Mouse (Mus musculus) heart, embryonic 14.5 days (tissue): ENCODE measurements around the gene Htra1. TPM values are rescaled to one million over a fixed set of nuclear protein-coding genes. Genes with fewer than 3 reads are reported as not detected.

Experiments
- ATAC-seq: fragments of 200-750 bp; cut with Nextera tagmentation; 2 replicates; pipeline ENCODE4 v1.8.0; 2017; ENCODE audit warnings: low read depth, moderate TSS enrichment; ENCODE audit not compliant: insufficient number of reproducible peaks, insufficient read depth, low FRiP score
- H3K27ac ChIP-seq, 2 experiments: fragments of 200-500 bp in 1 of 2; fragments of 300-500 bp in 1 of 2; sonication (generic) in 1 of 2; replicated peaks in 1 of 2; 2 replicates each; pipeline ENCODE4 v1.5.1; 2012 to 2014; ENCODE audit warnings: low read depth in 2 of 2, low read length in 2 of 2, control low read depth in 1 of 2, mild to moderate bottlenecking in 1 of 2, mixed read lengths in 1 of 2; ENCODE audit not compliant: control insufficient read depth in 1 of 2, insufficient read depth in 1 of 2
- H3K27me3 ChIP-seq: fragments of 300-500 bp; sonication (generic); 2 replicates; pipeline ENCODE4 v1.6.1; 2014; ENCODE audit warnings: mild to moderate bottlenecking, low read length, control low read depth; ENCODE audit not compliant: control insufficient read depth, insufficient read depth
- H3K36me3 ChIP-seq: fragments of 300-500 bp; sonication (generic); 2 replicates; pipeline ENCODE4 v1.6.1; 2014; ENCODE audit warnings: mild to moderate bottlenecking, control low read depth, low read length, mixed read lengths; ENCODE audit not compliant: control insufficient read depth, insufficient read depth
- H3K4me1 ChIP-seq, 2 experiments: fragments of 200-500 bp in 1 of 2; fragments of 300-500 bp in 1 of 2; sonication (generic) in 1 of 2; 2 replicates each; pipeline ENCODE4 v1.6.1; 2012 to 2014; ENCODE audit warnings: low read length in 2 of 2, control low read depth in 1 of 2, mixed read lengths in 1 of 2; ENCODE audit not compliant: control insufficient read depth in 2 of 2, insufficient read depth in 2 of 2
- H3K4me2 ChIP-seq: fragments of 300-500 bp; sonication (generic); 2 replicates; pipeline ENCODE4 v1.6.1; 2014; ENCODE audit warnings: mild to moderate bottlenecking, low read length
- H3K4me3 ChIP-seq, 2 experiments: fragments of 200-500 bp in 1 of 2; fragments of 300-500 bp in 1 of 2; sonication (generic) in 1 of 2; 2 replicates each; pipeline ENCODE4 v1.5.1; 2012 to 2014; ENCODE audit warnings: low read length in 2 of 2, mild to moderate bottlenecking in 2 of 2, control low read depth in 1 of 2, low read depth in 1 of 2, moderate library complexity in 1 of 2; ENCODE audit not compliant: control insufficient read depth in 1 of 2, insufficient read depth in 1 of 2
- H3K9ac ChIP-seq: fragments of 300-500 bp; sonication (generic); 2 replicates; pipeline ENCODE4 v1.6.1; 2014; ENCODE audit warnings: mild to moderate bottlenecking, low read length
- H3K9me3 ChIP-seq: fragments of 300-500 bp; sonication (generic); 2 replicates; pipeline ENCODE4 v1.6.1; 2016; ENCODE audit warnings: low read length, control low read depth; ENCODE audit not compliant: control insufficient read depth
- WGBS: fragments of 180-500 bp; shearing (Covaris S2); extraction: QIAGEN DNeasy Blood & Tissue Kit; methylation state at CpG from one replicate; pipeline ENCODE4 v1.1.7; 2014; 5-methylcytosine and 5-hydroxymethylcytosine counted together
- polyA plus RNA-seq: library from polyadenylated mRNA; unstranded; fragments of >200 nt; fragmentation: Nextera tagmentation; extraction: Ambion mirVana; gene quantifications from 2 replicates; pipeline ENCODE4 v1.2.1, GENCODE M21; 2014

Htra1 gene
- polyA plus RNA-seq, 1 experiment from 2014 or later, result 73.5 TPM

DNA sequence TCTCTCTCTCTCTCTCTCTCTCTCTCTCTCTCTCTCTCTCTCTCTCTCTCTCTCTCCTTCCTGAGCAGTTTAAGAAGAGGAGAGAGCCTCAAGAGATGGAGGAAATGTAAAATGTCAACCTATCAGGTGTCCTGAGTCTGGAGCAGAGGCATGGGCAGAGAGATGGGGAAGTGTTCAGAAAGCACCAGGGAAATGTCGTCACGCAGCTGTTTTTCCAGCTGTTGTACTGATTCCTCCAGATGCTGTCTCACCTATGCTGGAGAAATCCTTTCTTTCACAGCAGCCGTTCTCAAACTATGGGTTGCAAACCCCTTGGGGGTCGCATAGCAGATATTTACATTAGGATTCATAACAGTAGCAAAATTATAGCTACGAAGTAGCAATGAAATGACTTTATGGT, 30.5 kb downstream of the Htra1 start:
- peaks cover 34 to 51% of the 10 kb centered on the region in 2 experiments for H3K4me1 ChIP-seq
- no peaks in the 10 kb centered on the region for H3K27me3 ChIP-seq
- no peaks in the 10 kb centered on the region for H3K9me3 ChIP-seq
- H3K9ac ChIP-seq, result no peak overlapping the region
- WGBS, result 92% methylated on average over 5 of the region's 5 CpGs
- no peaks in the 10 kb centered on the region for H3K36me3 ChIP-seq
- H3K4me3 ChIP-seq, result no peak overlapping the region
- H3K4me2 ChIP-seq, result no peak overlapping the region
- peak overlapping the region in 1 of 2 experiments; percentile 86; a peak in 2 of 4 replicates for H3K27ac ChIP-seq
- no peak for ATAC-seq

DNA sequence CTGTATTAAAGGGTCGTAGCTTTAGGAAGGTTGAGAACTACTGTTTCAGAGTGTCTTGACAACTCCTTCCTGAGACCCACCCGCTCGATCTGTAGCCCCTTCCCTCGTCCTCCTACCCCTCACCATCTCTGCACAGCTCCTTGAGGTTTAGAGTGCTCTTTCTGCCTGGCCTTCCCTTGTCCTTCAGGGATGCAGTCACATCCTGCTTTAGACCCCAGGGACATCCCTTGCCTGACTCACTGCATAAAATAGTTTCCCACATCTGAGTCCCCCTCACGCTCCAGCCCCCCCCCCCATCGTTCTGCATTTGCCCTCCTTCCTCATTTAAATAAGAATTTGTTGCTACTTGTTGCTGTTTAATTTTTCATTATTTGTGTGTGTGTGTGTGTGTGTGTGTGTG, 31.0 kb downstream of the Htra1 start:
- Histone ChIP-seq H3K36me3 (no peaks in the 10 kb centered on the region), H3K9ac (no peak overlapping the region), H3K4me3 (no peak overlapping the region), H3K27me3 (no peaks in the 10 kb centered on the region), H3K9me3 (no peaks in the 10 kb centered on the region), H3K27ac (peak overlapping the region in 1 of 2 experiments; percentile 31; a peak in 1 of 4 replicates), H3K4me2 (no peak overlapping the region), H3K4me1 (peaks cover 32 to 48% of the 10 kb centered on the region in 2 experiments)
- ATAC-seq, result no peak
- 65% methylated on average over 6 of the region's 6 CpGs for WGBS

DNA sequence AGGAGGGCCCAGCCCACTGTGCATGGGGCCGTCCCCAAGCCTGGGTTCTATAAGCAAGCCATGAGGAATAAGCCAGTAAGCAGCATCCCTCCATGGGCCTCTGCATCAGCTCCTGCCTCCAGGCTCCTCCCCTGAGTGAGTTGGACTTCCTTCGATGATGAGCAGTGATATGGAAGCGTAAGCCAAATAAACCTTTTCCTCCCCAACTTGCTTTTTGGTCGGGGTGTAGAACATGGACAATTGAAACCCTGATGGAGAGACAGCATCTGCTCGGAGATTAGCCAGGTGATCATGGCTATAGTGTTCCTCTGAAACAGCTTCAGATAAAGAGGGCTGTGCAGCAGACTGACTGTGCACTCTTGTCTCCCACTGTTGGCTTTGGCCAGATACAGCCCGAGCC, 32.0 kb downstream of the Htra1 start:
- H3K4me1 ChIP-seq, result peaks cover 31 to 45% of the 10 kb centered on the region in 2 experiments
- H3K36me3 ChIP-seq, result no peaks in the 10 kb centered on the region
- H3K9me3 ChIP-seq, result no peaks in the 10 kb centered on the region
- no peaks in the 10 kb centered on the region for H3K27me3 ChIP-seq
- ATAC-seq, result no peak
- no peak overlapping the region for H3K4me3 ChIP-seq
- no peak overlapping the region for H3K4me2 ChIP-seq
- H3K27ac ChIP-seq, result peak overlapping the region in 1 of 2 experiments; percentile 10; a peak in 1 of 4 replicates
- no peak overlapping the region for H3K9ac ChIP-seq
- WGBS, result 77% methylated on average over 6 of the region's 6 CpGs

DNA sequence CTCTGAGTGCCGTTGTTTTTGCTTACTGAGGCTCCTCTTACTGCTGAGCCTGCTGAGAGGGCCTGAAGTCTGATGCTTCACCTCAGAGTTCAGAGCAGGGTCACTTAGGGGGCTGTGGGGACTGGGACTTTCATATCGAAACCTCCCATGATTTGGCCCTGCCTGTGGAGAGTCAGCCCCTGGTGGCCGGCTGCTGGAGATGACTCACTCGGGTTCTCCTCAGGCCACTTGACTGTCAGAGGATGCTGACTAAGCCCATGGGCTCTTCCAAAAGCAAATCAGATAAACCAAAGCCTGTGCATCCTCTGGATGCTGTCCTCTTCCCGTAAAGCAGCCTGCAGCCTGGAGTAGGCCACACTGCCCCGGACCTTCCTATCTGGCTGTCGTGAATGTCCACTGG, 32.6 kb downstream of the Htra1 start:
- H3K4me3 ChIP-seq, result no peak overlapping the region
- H3K4me2 ChIP-seq, result no peak overlapping the region
- WGBS, result 29% methylated on average over 7 of the region's 7 CpGs
- ATAC-seq, result no peak
- no peaks in the 10 kb centered on the region for H3K27me3 ChIP-seq
- no peaks in the 10 kb centered on the region for H3K36me3 ChIP-seq
- H3K27ac ChIP-seq, result peak overlapping the region; percentile 9 to 10; a peak in 2 of 4 replicates
- 0 out of 2 replicates have a peak overlapping the region, but pooled peaks have one; percentile 21 for H3K9ac ChIP-seq
- H3K9me3 ChIP-seq, result no peaks in the 10 kb centered on the region
- peaks cover 31 to 45% of the 10 kb centered on the region in 2 experiments for H3K4me1 ChIP-seq

- Histone ChIP-seq H3K4me2 (no peak overlapping the region), H3K36me3 (no peaks in the 10 kb centered on the region), H3K27ac (0 out of 4 replicates have a peak overlapping the region, but pooled peaks of 1 of the 2 experiments have one; percentile 10), H3K9me3 (no peaks in the 10 kb centered on the region), H3K9ac (no peak overlapping the region), H3K4me3 (no peak overlapping the region), H3K27me3 (no peaks in the 10 kb centered on the region), H3K4me1 (peaks cover 31 to 42% of the 10 kb centered on the region in 2 experiments)
- ATAC-seq, result no peak
- WGBS, result 92% methylated on average over 5 of the region's 5 CpGs
Observed at GRCm38 (mm10) chr7:130969076-130969475, 33.2 kb downstream of the Htra1 start.

DNA sequence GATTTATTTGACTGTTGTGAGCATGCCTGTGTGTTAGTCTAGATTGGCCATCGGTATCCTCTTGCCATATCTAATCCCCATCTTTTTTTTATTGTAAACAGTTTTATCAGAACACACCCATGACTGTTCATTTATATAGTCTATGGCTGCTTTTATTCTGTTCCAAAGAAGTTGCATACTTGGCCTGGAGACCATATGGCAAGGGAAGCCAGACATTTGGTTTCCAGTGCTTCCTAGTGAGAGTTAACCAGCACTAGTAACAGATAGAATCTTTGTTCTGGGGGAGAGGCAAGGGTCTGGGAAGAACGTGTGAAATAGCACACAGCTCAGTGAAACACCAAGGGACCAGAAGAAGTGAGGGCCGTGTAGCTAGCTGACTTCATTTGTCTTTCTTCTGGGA, 33.6 kb downstream of the Htra1 start:
- H3K36me3 ChIP-seq, result no peaks in the 10 kb centered on the region
- no peak overlapping the region for H3K9ac ChIP-seq
- ATAC-seq, result no peak
- H3K4me3 ChIP-seq, result no peak overlapping the region
- no peak overlapping the region for H3K27ac ChIP-seq
- H3K9me3 ChIP-seq, result no peaks in the 10 kb centered on the region
- H3K27me3 ChIP-seq, result no peaks in the 10 kb centered on the region
- peaks cover 29 to 37% of the 10 kb centered on the region in 2 experiments for H3K4me1 ChIP-seq
- H3K4me2 ChIP-seq, result no peak overlapping the region
- 59% methylated on average over 3 of the region's 3 CpGs for WGBS

- H3K9ac ChIP-seq, result no peak overlapping the region
- no peak overlapping the region for H3K27ac ChIP-seq
- H3K4me2 ChIP-seq, result no peak overlapping the region
- peaks cover 27 to 32% of the 10 kb centered on the region in 2 experiments for H3K4me1 ChIP-seq
- WGBS, result 85% methylated on average over 9 of the region's 9 CpGs
- no peaks in the 10 kb centered on the region for H3K36me3 ChIP-seq
- no peak overlapping the region for H3K4me3 ChIP-seq
- H3K27me3 ChIP-seq, result no peaks in the 10 kb centered on the region
- ATAC-seq, result no peak
- no peaks in the 10 kb centered on the region for H3K9me3 ChIP-seq
Observed at GRCm38 (mm10) chr7:130972767-130973166, 36.9 kb downstream of the Htra1 start.

GRCm38 (mm10) chr7:130976305-130976935, 40.5 kb downstream of the Htra1 start:
- Histone ChIP-seq H3K27ac (peak overlapping the region; percentile 56 to 83), H3K9ac (no peak overlapping the region)

More at GRCm38 (mm10) chr7:130976305-130976935, 40.5 kb downstream of the Htra1 start:
- Histone ChIP-seq H3K27me3 (no peaks in the 10 kb centered on the region), H3K4me1 (peaks cover 27 to 32% of the 10 kb centered on the region in 2 experiments), H3K4me3 (no peak overlapping the region), H3K36me3 (peaks cover 4% of the 10 kb centered on the region; the same call in 1 of the 2 replicates), H3K9me3 (no peaks in the 10 kb centered on the region), H3K4me2 (no peak overlapping the region)
- no peak for ATAC-seq
- 51% methylated on average over 13 of the region's 13 CpGs for WGBS
